Mouse (Mus musculus): Measurements from ENCODE around the gene Fam181b. TPM values are rescaled to one million over a fixed set of nuclear protein-coding genes. Genes with fewer than 3 reads are reported as not detected.

Fam181b gene
- polyA plus RNA-seq, 1 experiment from 2014 or later: 16.2 TPM

DNA sequence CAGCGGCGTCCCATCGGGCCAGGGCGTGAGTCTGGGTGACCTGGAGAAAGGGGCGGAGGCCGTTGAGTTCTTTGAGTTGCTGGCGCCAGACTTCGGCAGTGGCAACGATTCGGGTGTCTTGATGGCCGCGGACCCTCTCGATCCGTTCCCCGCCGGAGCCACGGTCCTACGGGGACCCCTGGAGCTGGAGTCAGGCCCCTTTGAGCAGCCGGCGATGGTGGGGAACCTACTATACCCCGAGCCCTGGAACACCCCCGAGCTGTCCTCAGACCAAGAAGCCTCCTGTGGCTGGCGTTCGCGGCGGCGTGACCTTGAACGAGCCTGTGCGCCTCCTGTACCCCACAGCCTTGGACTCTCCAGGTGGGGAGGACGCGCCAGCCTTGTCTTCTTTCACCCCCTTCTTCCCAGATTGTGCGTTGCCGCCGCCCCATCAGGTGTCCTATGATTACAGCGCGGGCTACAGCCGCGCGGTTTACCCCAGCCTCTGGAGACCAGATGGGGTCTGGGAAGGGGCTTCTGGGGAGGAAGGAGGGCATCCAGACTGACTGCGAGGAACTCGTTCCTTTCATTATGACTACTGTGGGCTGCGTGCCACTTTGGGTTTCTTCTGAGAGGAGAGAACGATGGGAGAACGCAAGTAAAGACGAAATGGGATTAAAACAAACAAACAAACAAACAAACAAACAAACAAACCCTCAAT is 1.2 kb downstream of the Fam181b start:
- H3K36me3 ChIP-seq: no peaks in the 10 kb centered on the region
- peak overlapping the region; percentile 74 for H3K4me3 ChIP-seq
- ATAC-seq (ENCODE audit: low FRiP score, low read depth): peak; percentile 16; the same call in 1 of the 2 replicates
- no peaks in the 10 kb centered on the region for H3K27me3 ChIP-seq
- H3K27ac ChIP-seq: peak overlapping the region; percentile 85; the same call in 1 of the 2 replicates
- H3K9me3 ChIP-seq: no peaks in the 10 kb centered on the region
- H3K9ac ChIP-seq: peak overlapping the region; percentile 85
- H3K4me2 ChIP-seq (replicated peaks): peak overlapping the region; percentile 87
- peaks cover 34% of the 10 kb centered on the region for H3K4me1 ChIP-seq
- WGBS: under 1% methylated on average over 45 of the region's 45 CpGs

DNA sequence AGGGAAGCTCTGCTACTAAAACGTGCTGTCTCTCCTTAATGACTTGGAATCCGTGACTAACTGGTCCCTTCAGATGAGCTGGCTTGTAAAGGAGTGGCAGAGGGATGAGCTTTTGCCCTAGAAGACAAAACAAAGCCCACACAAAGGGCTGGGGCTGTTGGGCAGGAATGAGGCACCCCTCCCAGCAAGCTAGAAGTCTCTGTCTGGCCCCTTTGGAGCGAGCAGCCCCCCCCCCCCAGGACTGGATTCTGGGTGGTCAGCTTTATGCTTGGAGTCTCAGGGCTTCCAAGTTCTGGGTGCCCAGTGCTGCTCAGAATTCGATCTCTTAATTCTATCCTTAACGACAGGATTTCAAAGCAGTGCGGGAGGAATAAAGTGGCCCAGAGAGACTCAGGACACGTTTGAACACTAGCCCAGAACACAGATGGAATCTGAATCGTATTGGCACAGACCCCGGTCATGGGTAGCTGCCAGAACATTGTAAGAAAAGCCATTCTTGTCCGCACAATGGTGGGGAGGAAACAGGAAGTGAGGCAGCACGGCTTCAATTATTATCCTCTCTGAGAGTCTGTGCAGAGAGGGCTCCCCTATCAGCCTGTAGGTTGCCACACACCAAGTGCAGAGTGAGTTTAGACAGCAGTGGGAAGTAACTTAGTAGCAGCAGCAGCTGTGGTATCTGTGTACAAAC is 13.8 kb downstream of the Fam181b start:
- H3K27me3 ChIP-seq: peaks cover 4% of the 10 kb centered on the region; the same call in 1 of the 2 replicates
- peaks cover 35% of the 10 kb centered on the region for H3K4me1 ChIP-seq
- peak overlapping the region; percentile 58 for H3K27ac ChIP-seq
- ATAC-seq (ENCODE audit: low FRiP score, low read depth): peak; percentile 83
- no peaks in the 10 kb centered on the region for H3K36me3 ChIP-seq
- no peak overlapping the region for H3K4me3 ChIP-seq
- no peak overlapping the region for H3K9ac ChIP-seq
- peak overlapping the region; percentile 47 for H3K4me2 ChIP-seq (replicated peaks)
- 14% methylated on average over 11 of the region's 11 CpGs for WGBS
- H3K9me3 ChIP-seq: no peaks in the 10 kb centered on the region

- Histone ChIP-seq H3K4me1 (peaks cover 35% of the 10 kb centered on the region), H3K27me3 (peaks cover 4% of the 10 kb centered on the region; the same call in 1 of the 2 replicates), H3K27ac (no peak overlapping the region), H3K36me3 (no peaks in the 10 kb centered on the region), H3K9me3 (no peaks in the 10 kb centered on the region), H3K4me2 (replicated peaks) (peak overlapping the region; percentile 54), H3K9ac (no peak overlapping the region), H3K4me3 (peak overlapping the region; percentile 20; the same call in 1 of the 2 replicates)
- WGBS: 6% methylated on average over 8 of the region's 8 CpGs
- ATAC-seq (ENCODE audit: low FRiP score, low read depth): peak; percentile 78
These were observed 15.8 kb downstream of the Fam181b start for GRCm38 (mm10) chr7:93095511-93095910.

DNA sequence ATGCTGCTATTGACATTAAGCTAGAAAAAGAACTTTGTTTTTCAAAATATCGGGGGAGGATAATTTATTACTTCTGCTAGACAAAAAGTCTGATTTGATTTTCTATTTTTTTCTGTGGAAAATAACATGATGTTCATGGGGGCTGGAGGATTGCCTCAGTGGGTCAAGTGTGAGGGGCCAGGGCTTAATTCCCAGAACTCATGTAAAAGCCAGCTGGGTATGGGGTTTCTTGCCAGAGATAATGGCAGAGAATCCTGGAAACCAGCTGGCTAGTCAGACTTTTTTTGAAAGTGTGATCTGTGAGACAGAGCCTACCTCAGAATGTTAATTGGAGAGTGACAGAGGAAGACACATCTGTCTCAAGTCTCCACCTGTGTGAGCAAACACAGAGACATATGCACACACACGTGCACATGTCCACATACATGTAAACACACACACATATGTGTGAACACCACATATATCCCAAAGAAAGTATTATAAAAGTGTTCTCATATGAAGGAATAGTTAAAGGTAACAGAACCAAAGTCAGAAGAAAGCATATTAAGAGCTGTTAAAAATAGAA is 25.2 kb downstream of the Fam181b start:
- peaks cover 3% of the 10 kb centered on the region; the same call in 1 of the 2 replicates for H3K9me3 ChIP-seq
- H3K27me3 ChIP-seq: no peaks in the 10 kb centered on the region
- no peak overlapping the region for H3K9ac ChIP-seq
- WGBS: 82% methylated on average over 2 of the region's 2 CpGs
- H3K27ac ChIP-seq: no peak overlapping the region
- no peak for ATAC-seq (ENCODE audit: low FRiP score, low read depth)
- no peaks in the 10 kb centered on the region for H3K4me1 ChIP-seq
- no peaks in the 10 kb centered on the region for H3K36me3 ChIP-seq
- H3K4me2 ChIP-seq (replicated peaks): no peak overlapping the region
- H3K4me3 ChIP-seq: no peak overlapping the region

GRCm38 (mm10) chr7:93110370-93110965 is 30.8 kb downstream of the Fam181b start:
- no peaks in the 10 kb centered on the region for H3K4me1 ChIP-seq
- no peaks in the 10 kb centered on the region for H3K36me3 ChIP-seq
- WGBS: 81% methylated on average over 2 of the region's 2 CpGs
- H3K4me2 ChIP-seq (replicated peaks): no peak overlapping the region
- H3K27ac ChIP-seq: no peak overlapping the region
- H3K9me3 ChIP-seq: no peaks in the 10 kb centered on the region
- H3K4me3 ChIP-seq: no peak overlapping the region
- ATAC-seq (ENCODE audit: low FRiP score, low read depth): no peak
- H3K27me3 ChIP-seq: no peaks in the 10 kb centered on the region
- no peak overlapping the region for H3K9ac ChIP-seq

DNA sequence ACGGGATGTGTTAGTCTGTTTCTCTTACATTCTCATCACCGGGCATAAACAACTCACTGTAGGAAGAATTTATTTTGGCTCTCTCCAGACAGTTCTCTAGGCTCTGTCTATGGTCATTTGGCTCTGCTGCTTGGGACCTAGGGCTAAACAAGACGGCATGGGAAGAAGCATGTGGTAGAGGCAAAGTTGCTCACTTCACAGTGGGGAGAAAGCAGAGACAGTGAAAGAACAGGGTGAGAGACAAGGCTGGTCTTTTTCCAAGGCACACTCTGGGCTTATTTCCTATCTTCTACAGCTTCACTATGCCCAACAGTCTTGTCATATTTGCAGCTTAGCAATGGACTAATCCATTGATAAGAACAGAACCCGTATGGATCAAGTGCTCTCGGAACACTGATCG is 31.4 kb downstream of the Fam181b start:
- H3K36me3 ChIP-seq: no peaks in the 10 kb centered on the region
- H3K4me1 ChIP-seq: no peaks in the 10 kb centered on the region
- no peak for ATAC-seq (ENCODE audit: low FRiP score, low read depth)
- H3K9me3 ChIP-seq: no peaks in the 10 kb centered on the region
- no peak overlapping the region for H3K27ac ChIP-seq
- no peaks in the 10 kb centered on the region for H3K27me3 ChIP-seq
- H3K4me2 ChIP-seq (replicated peaks): no peak overlapping the region
- WGBS: 89% methylated on average over 6 of the region's 6 CpGs
- no peak overlapping the region for H3K4me3 ChIP-seq
- H3K9ac ChIP-seq: no peak overlapping the region

DNA sequence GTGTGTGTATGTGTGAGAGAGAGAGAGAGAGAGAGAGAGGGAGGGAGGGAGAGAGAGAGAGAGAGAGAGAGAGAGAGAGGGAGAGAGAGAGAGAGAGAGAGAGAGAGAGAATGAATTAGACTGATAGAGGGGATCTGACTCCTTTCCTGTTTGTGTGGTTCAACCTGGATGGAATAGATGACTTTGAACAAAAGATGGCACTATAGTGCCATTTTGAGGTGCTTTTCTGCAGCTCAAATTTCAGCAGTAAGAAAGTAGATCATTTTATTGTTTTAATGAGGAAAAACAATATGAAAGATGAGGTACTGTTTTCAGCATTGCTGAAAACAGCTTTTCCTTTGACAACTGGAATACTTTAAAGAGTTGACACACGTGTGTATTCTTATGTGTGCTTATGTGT is 37.9 kb downstream of the Fam181b start:
- H3K27me3 ChIP-seq: no peaks in the 10 kb centered on the region
- no peaks in the 10 kb centered on the region for H3K4me1 ChIP-seq
- 68% methylated on average over 1 of the region's 1 CpGs for WGBS
- no peak overlapping the region for H3K4me2 ChIP-seq (replicated peaks)
- H3K9ac ChIP-seq: no peak overlapping the region
- ATAC-seq (ENCODE audit: low FRiP score, low read depth): no peak
- H3K9me3 ChIP-seq: no peaks in the 10 kb centered on the region
- no peaks in the 10 kb centered on the region for H3K36me3 ChIP-seq
- no peak overlapping the region for H3K4me3 ChIP-seq
- no peak overlapping the region for H3K27ac ChIP-seq

DNA sequence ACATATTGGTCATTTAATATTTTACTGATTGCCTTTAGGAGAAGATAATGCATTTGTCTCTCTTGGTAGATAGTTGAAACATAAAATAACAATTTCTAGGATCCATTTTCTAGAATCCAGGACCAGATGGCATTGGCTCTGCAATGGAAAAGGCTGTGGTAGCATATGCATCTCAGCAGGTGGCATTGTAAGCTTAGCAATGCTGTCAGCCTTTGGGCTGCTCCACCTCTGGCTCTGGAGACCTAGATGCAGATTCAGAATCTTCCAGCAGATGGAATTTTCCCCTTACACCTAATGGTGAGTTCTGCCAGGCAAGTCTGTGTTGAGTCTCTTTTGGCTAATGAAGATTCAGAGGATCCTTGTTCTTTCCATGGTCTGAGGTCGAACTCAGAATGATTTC is 44.3 kb downstream of the Fam181b start:
- 69% methylated on average over 1 of the region's 1 CpGs for WGBS
- no peak for ATAC-seq (ENCODE audit: low FRiP score, low read depth)
- no peak overlapping the region for H3K9ac ChIP-seq
- no peak overlapping the region for H3K4me3 ChIP-seq
- no peaks in the 10 kb centered on the region for H3K4me1 ChIP-seq
- no peak overlapping the region for H3K4me2 ChIP-seq (replicated peaks)
- H3K27me3 ChIP-seq: no peaks in the 10 kb centered on the region
- H3K27ac ChIP-seq: no peak overlapping the region
- no peaks in the 10 kb centered on the region for H3K9me3 ChIP-seq
- no peaks in the 10 kb centered on the region for H3K36me3 ChIP-seq

Other genes with a start within 250 kb of the Fam181b start
- 13.0 and 14.0 TPM in 2 replicates for gene Ddias, start 205.6 kb upstream of the Fam181b start, polyA plus RNA-seq (2015; fragmentation: Nextera tagmentation; extraction: Ambion mirVana)
- gene Prcp, start 205.4 kb upstream of the Fam181b start, polyA plus RNA-seq (2015; fragmentation: Nextera tagmentation; extraction: Ambion mirVana): 25.7 and 27.2 TPM in 2 replicates

All from limb, embryonic 13.5 days (tissue).